Mouse (Mus musculus): ENCODE data around the gene Ctnna2. TPM values are rescaled to one million over a fixed set of nuclear protein-coding genes. Genes with fewer than 3 reads are reported as not detected.
A peak's percentile ranks its signal among the peaks of the same experiment; 100 is the strongest.

Gene Ctnna2
- total RNA-seq, 2 experiments from 2014 or later: not detected

DNA sequence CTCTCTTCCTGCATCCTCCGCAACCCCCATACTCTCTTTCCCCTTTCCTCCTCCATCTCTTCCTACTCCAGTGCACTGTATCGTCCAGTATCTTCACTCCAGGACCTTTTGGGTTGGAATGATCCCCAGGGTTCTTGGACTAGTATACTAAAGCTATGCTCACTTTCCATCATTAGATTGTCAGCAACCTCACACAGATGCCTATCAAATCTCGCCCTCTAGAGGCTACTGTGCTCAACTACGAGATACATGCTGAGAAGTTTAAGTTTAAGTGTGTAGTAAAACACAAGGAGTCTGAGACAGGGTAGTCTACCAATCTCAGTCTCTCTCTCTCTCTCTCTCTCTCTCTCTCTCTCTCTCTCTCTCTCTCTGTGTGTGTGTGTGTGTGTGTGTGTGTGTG lies 396.9 kb downstream of the Ctnna2 start:
- no peak for DNase-seq

DNA sequence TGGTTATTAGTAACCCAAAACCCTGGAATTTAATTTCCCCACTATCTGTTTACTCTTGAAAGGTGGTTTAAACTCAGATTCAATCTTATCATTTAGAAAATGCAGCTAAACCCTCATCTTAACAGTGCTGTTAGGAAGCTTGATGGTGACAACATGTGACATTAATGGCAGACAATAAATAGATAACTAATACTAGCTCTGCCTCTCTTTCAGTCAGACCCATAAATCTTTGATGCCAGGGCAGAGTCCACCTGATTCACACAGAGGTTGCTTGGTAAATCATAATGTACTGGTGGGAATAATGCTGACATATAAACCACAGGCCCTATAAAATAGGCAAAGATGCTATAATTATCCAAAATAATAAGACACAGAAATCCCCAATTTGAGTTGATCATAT lies 398.6 kb downstream of the Ctnna2 start:
- DNase-seq: no peak

DNA sequence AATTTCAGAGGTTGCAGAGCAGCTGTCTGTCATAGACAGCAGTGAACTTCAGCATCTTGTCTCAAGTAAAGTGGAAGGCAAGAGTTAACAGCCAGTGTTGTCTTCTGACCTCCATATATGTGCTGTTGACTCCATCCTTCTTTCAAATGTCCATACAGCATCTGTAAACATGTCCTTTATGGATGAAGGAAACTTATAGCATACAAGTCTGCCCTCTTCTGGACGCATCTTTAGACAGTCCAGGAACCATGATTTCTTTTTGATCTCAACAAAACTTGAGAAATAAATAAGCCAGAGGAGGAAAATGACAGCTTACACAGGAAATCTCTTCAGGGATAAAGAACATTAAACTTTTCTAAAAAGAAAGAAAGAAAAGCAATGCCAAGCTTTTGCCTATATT lies 400.9 kb downstream of the Ctnna2 start:
- no peak for DNase-seq

DNA sequence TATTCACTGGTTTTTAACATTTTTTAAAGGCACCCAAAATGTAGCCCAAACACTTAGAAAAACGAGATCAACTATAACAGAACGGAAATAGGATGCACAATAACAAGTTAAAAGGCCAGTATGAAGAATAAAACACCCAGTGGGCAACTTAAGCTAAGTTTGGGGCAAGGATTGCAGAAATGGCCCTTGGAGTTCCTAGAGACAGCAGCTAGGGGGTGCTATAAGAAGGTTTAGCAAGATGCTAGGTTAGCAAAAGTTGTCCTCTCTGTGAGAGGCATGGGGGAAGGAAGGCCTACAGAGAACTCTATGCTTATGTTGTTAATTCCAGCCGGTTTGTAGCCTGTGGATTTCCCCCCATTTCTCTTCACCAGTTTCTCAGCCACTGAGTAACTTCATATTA lies 401.9 kb downstream of the Ctnna2 start:
- no peak for DNase-seq

DNA sequence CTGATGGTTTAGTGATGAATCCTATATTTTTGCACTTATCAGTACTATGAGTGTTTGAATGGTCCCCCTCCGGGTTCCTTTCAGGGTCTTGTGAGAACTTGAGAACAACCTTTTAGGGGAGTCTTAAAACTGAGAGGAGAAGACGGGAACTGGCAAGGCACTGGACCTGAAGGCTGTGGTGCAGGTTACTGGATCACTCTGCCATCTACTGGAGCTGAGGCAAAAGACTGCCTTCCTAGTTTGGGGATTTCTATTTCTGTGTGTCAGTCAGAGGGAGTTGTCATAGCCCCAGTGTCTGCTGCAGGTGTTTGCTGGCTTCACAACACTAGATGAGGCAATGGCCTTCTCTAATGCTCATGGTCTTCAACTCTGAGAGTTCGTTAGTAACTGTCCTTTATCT lies 406.9 kb downstream of the Ctnna2 start:
- DNase-seq: peak; percentile 1 to 20

DNA sequence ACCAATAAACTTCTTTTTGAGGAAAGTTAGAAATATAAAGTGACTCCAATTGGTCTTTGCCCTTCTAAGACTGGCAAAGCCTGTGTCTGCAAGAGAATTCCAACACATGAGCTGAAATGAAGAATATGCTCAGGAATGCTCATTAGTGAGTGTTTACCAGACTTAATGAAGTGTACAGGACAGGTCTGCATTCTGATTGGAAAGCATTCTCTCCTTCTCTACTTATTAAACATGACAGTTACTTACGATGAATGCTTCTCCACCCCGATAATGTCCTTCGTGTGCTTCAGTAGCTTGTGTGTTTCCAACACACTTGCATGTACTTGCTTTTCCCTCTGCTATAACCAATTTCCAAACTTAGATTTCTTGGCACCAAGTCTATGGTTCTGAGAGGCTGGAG lies 409.6 kb downstream of the Ctnna2 start:
- DNase-seq: no peak

DNA sequence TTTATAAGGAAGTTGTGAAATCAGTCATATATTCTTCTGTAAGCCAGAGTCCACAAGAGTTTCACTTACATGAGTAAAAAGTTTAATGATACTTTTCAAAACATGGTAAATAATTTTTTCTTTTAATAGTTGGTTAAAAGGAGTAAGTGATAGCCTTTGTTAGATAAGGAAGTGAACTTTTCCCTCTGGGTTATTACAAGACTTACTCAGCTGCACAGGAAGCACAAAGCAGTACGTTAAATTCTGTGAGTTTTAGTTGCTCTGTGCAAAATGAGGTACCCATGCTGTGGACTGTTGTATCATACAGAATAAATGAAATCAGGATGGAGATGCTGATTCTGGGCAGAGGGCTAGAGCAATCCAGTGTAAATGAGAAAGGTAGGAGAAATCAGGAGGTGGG lies 423.3 kb downstream of the Ctnna2 start:
- no peak for DNase-seq

DNA sequence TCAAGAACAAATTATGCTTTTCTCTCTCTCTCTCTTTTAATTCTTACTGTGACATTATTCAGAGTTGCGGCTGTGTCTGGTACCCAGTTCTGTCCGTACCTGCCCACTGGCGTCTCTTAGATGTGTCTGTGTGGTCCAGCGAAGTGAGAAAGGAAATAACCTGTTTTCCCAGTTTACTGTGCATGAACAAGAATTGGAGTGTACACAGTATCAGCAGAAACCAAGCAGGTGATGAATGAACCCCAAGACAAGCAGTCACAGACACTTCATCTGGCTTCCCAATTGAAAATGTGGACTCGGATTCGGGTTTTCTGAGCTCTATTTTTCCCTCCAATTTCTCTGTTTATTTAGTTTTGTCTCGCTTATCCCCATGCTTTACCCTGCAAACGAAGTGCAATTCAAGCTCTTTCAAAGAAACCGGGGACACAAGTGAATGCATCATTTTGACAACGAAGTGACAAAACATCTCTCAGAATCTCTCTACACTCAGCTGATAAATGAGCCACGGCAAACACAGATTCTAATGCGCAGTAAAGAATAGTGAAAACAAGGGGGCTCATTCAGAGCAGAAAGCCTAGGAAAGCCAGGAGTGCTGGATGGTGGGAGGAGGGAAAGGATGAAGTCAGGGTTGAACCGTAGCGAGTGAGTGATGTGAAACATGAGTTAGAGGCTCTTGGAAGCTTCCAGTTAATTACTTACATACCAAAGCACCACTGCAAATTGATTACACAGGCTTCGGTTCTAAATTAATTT lies 442.3 kb downstream of the Ctnna2 start:
- no peak for DNase-seq

DNA sequence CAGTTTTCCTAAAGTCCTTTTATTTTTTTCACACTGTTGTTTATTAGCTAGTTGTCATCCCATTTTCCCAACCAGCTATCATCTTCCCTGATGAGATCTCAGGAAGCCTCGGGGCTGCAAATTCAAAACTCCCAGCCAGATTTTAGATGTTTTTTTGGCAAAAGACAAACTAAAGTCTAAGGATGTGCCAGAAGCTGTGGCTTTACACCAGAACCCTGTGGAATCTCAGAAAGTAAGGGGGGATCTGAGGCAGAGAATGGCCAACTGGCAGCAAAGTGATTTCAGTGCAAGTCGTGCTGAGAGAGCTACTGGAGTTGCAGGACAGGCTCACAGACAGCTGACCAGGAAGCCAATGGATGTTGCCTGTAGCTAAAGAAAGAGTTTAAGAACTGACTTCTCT lies 451.9 kb downstream of the Ctnna2 start:
- DNase-seq: no peak

DNA sequence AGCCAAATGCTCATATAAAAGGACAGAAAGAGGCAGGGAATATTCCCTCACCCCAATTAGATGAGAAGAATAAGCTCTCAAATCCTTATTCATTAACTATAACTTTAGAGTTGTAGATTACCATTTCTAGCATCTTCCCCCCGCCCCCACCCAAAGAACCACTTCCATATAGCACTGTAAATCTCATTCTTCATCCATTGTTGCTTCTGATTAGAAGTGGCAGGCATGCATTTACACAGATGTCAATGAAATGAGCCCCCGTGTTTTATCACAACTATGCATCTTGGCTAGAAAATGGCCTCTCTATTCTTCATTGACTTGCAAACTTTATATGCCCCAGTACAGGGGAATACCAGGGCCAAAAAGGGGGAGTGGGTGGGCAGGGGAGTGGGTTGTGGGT lies 457.7 kb downstream of the Ctnna2 start:
- DNase-seq: no peak

DNA sequence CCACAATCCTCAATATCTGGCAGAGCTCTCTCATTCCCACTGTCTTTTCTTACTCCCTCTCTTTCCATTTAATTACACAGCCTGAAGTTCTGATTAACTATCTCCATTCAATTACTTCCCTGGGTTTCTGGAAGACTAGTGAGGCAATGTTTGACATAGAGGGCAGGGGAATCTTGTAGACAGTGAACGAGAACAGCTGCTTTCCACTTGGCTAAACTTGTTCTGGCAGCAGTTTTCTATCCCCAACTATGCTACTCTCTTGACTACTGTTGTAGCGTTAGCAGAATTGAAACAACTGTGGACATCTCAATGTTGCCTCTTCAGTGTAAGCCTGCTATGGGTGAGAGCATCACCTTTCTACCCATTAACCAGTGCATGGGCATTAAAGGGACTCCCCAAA lies 463.0 kb downstream of the Ctnna2 start:
- DNase-seq: no peak

DNA sequence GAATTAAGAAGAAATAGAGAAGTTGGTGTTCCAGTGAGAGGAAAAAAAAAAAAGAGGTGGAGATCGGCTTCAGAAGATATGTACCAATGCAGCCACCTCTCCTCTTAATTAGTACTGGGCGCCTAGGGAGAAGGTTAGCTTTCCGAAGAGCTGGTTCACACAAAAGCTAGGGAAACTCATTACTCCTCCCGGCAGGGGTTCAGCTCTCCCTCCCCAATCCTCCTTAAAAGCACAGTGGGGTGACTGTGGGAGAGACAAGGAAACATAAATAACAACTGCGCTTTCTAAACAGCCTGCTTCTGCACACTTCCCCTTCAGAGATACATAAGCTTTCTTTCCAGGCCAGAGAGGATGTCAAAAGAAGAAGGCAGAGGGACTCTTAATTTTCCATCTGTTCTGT lies 467.7 kb downstream of the Ctnna2 start:
- DNase-seq: no peak

DNA sequence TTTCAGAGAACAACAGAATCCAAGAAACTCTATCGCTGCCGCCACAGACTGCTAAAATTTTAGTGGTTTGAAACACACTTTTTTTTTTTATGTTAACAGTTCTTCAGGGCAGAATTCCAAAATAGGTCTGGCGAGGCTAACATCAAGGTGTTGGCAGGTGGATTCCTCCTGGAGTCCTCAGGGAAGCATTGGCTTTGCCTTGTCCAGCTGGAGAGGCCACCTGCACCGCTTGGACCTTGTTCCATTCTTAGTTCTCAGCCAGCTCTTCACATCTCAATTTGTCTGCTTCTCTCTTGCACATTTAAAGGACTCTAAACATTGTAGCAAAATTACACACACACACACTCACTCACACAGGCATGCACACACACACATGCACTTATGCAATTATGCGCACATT lies 487.8 kb downstream of the Ctnna2 start:
- no peak for DNase-seq

DNA sequence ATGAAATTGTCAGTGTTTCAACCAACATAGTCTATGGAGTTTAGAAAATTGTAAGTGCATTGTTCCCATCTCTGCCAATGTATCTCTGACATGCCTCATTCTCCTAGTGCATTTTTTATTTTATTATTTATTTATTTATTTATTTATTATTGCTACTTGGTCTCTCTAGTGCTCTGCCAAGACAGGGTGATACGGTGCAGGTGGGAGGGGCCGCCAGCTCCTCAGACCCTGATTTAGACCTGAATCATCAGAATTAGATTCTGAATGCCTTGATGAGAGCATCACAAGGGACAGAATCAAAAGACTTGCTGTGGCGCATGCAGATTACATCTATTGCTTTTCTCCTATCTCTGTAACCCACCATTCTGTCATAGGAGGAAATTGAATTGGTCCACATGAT lies 492.8 kb downstream of the Ctnna2 start:
- DNase-seq: no peak

DNA sequence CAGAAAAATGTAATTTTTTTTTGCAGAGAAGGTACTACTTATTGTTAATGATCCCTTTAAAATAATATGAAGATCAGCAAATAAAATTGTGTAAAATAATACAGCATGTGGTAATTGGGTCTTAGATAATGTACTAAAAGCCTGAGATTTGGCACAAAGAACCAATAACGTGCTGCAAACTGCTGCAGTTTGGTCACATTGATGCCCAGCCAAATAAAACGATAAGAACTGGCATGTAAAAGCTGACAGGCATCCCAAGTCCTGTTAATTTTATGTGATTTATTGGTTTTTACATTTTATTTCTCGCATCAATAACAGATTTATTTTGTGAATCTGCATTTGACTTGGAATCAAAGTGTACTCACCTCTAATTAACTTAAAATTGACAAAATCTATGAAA lies 497.4 kb downstream of the Ctnna2 start:
- DNase-seq: no peak

DNA sequence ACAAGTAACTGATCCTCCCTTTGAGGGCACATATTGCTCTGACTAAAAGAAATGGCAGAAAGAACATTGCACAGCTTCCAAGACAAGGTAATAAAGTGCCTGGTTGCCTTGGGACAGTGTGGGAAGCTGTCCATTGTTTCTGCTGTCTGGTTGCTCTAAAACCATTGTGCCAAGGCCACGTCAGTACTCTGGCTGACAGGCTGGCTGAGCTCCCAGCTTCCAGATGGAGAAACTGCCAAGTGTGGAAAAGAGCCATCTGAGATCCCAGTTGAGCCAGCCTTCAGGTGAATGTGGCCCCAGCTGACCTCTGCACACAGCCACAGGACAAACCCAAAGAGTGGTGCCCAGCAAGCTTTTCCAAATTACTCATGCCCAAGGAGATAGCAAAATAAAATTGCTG lies 504.1 kb downstream of the Ctnna2 start:
- peak; percentile 83 to 84 for DNase-seq

DNA sequence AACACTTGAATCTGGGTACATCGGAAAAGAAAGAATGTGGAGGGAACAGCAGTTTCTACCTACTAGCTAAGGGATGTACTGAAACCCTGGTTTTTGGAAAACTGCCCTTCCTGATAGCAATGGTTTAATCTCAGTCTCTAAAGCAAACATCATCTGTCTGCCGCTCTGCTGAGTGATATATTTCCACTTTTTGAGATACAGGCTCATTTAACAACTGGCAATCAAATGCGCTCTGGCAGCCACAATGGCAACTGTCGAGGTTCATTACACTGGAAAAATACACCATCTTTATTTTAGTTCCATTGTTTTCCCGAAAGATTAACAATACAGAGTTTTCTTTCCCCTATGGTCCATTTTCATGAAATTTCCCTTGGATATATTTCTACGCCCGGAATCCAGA lies 506.2 kb downstream of the Ctnna2 start:
- no peak for DNase-seq

DNA sequence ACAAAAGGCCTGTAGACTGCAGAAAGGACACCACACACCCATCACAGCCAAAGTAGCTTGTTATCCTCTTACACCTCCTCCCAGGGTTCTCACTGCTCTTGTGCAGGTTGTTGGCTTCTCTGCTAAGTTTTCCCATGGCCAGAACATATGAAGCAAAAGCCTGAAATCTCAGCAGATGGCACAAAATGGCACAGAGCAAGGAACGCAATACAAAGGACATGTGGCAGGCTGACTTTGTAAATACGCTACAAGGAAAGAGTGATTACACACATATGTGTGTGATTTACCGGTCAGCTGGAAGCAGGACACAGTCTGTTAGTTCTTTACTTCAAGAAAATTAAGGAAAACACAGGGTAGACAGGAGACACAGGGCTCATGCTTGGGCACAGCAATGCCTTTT lies 511.4 kb downstream of the Ctnna2 start:
- DNase-seq: no peak

DNA sequence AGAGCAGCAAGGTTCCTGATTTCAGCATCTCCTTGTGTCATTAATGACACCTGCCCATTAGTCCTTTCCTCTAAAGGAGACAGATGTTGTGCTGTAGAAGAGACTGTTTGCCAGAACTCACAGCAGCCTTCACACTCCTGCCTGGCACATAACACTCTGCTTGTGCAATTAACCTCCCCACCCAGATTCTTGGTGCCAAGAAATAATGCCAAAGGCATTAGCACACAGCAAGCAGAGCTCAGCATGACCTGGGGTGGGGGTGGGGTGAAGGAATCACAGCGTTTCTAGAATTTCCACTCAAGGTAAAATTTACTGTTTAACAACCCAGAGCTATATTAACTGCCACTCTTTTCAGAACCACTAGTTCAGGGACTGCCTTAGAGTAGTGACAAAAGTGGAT lies 516.8 kb downstream of the Ctnna2 start:
- peak; percentile 20 to 28 for DNase-seq

DNA sequence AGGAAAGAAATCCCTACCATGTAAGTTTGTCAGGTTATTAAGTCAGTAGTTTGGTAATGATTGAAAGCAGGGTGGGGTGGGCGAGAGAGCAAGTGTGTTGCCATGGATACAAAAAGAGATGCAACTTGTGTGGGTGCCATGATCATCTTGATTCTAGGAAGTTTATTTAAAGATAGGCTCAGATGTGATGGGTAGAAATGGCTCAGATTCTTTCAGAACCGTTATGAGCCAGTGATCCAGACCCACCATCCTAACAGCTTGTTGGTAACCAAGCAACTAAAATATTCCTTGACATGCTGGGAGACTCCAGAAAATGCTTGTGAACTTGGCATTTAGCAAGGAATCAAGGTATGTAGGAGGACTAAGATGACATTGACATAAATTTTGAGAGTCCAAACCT lies 521.6 kb downstream of the Ctnna2 start:
- no peak for DNase-seq

DNA sequence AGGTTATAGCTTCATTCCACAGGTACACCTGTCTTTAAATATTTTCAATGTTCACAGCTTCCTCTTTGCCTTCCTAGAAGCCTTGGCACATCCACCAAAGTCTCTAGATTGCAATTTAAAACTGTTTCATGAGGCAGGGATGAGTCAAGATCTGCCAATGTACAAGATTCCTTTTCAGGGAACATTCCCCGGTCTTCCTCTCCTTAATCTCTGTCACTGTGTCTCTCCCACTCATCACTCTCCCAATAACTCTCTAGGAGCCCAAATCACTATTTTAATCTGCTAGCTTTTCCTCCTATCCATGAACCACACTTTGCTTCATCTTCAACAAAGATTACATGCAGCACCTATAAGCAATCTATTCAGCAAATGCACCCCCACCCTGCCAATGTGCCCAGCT lies 532.6 kb downstream of the Ctnna2 start:
- no peak for DNase-seq

DNA sequence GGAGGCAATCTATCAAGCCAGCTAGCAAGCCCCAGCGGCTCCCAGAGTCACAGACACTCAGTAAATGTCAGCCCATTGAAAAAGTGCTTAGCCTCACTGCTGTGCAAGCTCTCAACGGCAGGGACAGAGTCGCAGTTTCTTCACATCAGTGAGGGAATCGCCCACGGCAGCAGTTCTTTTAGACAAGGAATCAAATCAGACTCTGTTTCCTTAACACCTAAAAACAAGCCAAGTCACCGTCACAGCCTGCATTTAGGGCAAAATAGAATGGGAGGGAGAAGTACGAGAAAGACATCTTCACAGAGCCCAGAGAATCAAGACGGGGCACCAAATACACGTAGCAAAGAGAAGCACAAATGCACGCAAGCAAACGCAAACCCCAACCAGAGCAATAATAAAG lies 535.6 kb downstream of the Ctnna2 start:
- no peak for DNase-seq

DNA sequence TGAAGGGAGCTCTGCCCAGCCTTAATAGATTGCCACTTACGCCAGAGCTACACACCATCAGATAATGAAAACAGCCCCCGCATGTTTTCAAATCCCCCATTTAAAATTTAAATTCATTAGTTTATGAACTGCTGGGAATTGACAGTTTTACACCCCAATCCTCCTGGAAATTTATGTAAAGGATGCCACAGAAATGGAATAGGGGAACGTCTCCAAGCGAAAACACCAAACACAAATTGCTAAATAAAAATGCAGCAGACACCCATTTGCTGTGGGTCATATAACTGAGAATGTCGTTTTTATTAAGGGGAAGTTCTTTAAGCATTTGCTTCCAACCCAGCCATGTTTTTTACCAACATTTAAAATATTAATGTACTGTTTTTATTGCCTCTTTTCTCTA lies 538.4 kb downstream of the Ctnna2 start:
- DNase-seq: no peak

DNA sequence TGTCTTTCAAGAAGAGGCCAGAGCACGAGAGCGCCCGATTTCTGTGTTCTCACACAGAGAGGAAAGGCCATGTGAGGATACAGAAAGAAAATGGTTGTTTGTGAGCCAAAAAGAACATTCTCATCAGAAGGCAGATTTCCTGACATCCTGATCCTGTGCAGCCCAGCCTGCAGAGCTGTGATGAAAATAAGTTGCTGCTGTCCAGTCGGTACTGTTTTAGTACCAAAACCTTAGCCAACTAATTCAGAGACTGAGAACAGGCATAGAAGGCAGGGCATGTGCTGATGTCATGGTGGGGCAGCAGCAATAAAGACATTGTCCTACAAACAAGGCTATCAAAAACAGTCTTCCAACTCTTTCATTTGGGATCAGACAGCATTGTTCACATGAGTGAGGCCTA lies 549.1 kb downstream of the Ctnna2 start:
- peak; percentile 3 to 12 for DNase-seq

DNA sequence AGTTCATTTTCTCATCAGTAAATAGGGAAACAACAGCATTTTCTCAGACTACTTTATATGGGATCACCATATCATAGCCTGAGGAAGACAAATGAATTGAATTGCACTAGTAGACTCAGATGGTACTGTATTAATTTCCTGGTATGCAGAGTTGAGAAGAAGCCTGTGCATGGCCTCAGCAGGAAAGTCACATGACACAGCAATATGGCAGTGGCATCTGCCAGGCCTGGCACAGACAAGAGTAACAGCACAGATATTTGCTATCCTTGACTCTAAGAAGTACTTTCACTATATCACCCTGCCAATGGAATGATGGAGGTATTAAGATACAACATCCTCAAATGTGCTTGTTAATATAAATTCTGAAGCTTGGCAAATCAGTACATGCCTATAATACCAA lies 553.8 kb downstream of the Ctnna2 start:
- DNase-seq: no peak

All from heart, adult 18-20 months (tissue).